Mouse (Mus musculus): ENCODE data around the gene Sept10. TPM values are rescaled to one million over a fixed set of nuclear protein-coding genes. Genes with fewer than 3 reads are reported as not detected.
A peak's percentile ranks its signal among the peaks of the same experiment; 100 is the strongest.

The Sept10 gene
- total RNA-seq, 1 experiment from 2014 or later, result 54.0 TPM

GRCm38 (mm10) chr10:59225137-59225536 lies 3.5 kb upstream of the Sept10 start:
- DNase-seq, result no peak

- no peak for DNase-seq
Measured at GRCm38 (mm10) chr10:59223890-59224289, 2.2 kb upstream of the Sept10 start.

DNA sequence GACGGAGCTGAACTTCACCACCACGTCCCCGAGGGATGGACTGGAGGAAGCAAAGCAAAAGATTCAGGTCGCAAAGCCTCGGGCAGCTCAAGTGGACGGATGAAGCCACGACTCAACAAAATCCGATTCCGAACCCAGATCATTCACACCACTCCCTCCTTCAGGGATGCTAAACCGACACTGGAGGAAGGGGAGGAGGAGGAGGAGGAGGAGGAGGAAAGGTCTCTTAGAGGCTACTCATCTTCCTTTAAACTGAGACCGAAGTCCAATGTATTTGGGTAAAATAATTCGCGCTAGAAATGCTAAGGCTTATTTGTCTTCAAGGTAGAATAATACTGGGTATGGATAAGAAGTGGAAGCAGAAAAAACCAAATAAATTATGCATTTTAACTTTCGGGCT lies 1.7 kb upstream of the Sept10 start:
- DNase-seq, result no peak

DNA sequence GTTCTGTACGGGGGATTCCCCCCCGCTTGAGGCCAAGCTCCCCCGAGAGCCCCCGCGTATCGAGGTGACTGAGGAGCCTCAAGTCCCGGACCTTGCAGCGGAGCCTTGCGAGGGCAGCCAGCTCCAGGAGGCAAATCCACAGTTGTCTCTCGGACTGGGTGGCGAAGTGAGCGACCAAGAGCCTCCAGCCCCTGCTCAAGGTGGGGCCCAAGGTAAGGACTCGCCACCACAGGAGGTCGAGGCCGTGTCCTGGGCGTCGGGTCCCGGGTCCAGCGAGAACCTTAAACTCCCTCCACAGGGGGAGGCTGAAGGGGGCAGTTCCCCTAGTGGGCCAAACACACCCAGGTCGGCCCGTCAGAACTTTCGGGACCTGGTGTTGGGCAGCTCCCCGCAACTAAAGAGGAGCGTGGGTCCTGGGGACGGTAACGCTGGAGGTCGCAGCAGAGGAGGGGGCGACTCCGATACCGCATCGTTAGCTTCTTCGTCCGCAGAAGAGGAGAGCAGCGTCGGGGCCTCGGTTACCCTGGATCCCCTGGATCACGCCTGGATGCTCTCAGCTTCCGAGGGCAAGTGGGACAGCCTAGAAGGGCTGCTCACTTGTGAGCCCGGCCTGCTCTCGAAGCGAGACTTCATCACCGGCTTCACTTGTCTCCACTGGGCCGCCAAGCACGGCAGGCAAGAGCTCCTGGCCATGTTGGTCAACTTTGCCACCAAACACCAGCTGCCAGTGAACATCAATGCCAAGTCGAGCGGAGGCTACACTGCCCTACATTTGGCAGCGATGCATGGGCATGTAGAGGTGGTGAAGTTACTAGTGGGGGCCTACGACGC lies 839 bp upstream of the Sept10 start:
- peak; percentile 71 for DNase-seq

DNA sequence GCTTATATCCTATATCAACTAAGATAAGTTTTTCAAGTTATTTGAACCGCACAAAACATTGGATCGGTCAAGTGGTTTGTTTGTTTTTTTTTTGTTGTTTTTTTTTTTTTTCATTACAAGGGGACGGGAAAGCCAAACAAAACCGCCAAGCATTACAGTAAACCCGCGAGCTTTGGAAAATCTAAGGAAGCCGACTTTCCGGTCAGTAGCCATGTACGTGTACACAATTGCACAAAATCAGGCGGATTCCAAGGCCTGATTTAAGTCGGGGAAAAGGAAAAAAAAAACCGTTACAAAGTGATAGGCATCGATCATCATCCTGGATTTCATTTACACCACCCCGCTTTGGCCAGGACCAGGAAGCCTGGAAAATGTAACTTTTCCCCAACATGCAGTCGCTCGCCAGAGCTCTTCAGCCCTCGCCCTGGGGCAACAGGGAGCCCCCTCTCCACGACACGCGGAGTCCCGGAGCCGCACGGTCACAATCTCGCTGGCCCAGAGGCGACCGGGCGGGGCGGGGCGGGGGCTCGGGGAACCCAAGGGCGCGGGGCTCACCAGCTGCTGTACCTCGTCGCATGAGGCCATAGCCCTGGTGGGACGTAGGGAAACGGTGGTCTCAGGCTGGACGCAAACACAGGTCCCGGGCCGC lies 699 bp downstream of the Sept10 start:
- DNase-seq, result peak; percentile 46

GRCm38 (mm10) chr10:59200011-59200410 lies 21.6 kb downstream of the Sept10 start:
- DNase-seq, result no peak

GRCm38 (mm10) chr10:59196763-59197162 lies 24.9 kb downstream of the Sept10 start:
- peak; percentile 51 for DNase-seq

- peak; percentile 15 for DNase-seq
Measured at GRCm38 (mm10) chr10:59194891-59195290, 26.8 kb downstream of the Sept10 start.

DNA sequence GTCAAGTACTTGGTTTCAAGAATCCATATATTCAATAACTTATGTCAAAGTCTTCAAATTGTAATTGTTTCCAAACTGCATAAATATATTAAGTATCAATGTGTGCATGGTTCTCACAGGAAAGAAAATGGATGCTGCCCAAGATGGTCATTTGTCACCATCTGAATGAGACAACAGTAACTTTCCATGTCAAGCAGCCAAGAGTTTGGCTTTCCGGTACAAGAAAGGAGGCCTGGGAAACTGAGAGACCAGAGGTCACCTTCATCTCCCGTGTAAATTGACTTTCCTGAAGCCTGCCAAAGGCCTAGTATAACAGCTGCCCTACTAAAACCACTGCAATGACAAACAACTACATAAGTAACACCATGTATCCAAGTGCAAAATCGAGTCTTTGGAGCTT lies 39.3 kb downstream of the Sept10 start:
- DNase-seq, result no peak

- DNase-seq, result no peak
Measured at GRCm38 (mm10) chr10:59179620-59180019, 42.0 kb downstream of the Sept10 start.

DNA sequence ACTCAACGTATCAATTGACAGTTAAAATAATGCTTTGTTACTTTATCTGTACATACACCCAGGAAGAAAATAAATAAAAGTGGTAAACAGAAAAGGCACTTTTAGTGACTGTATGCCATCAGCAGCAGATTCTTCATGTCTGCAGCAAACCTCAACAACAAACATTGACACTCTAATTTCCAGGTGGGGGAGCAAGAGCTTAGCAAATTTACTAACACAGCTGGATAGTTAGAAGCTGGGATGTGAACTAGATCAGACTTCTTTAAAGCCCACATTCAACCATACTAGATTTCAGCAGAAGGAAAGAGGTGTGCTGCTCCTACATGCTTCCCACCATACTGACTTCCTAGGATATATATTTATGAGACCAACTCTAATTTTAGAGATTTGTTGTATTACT lies 49.1 kb downstream of the Sept10 start:
- DNase-seq, result no peak

DNA sequence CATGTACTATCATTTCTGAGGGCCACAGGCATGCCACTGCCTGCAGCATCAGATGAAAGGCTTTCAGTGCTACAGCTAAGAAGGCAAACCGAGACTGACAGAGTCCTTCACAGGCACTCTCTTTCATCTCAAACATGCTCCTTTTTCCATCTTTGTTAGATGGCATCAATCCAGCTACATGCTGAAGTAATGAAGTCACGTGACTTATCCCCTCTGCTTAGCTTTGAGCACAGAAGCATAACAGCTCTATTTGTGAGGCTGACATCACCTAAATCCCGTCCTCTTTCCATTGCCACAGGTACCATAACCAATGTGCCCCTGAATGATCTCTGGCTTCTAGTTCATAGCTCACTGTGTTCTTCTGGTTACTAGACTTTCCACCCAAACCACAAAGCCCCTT lies 50.6 kb downstream of the Sept10 start:
- DNase-seq, result no peak

GRCm38 (mm10) chr10:59166104-59166944 lies 55.3 kb downstream of the Sept10 start:
- peak; percentile 62 for DNase-seq

- no peak for DNase-seq
Measured at GRCm38 (mm10) chr10:59162185-59162897, 59.3 kb downstream of the Sept10 start.

DNA sequence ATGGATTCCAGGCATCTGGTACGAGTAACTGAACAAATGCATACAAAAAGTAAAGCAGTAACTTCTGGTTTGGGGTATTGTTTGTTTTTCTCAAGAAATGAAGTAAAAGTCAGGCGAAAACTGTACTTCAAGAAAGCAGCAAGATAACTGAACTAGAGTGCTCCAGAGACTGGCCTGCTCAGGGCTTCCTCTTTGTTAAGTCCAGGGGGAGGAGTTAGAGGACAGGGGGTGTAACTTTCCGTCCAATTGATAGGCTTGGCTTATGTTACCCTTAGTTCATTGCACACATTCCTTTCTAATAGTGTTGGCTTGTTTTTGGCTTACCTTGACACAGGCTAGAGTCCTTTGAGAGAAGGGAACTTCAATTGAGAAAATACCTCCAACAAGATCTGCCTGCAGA lies 63.0 kb downstream of the Sept10 start:
- no peak for DNase-seq

- no peak for DNase-seq
Measured at GRCm38 (mm10) chr10:59152544-59153081, 69.0 kb downstream of the Sept10 start.

DNA sequence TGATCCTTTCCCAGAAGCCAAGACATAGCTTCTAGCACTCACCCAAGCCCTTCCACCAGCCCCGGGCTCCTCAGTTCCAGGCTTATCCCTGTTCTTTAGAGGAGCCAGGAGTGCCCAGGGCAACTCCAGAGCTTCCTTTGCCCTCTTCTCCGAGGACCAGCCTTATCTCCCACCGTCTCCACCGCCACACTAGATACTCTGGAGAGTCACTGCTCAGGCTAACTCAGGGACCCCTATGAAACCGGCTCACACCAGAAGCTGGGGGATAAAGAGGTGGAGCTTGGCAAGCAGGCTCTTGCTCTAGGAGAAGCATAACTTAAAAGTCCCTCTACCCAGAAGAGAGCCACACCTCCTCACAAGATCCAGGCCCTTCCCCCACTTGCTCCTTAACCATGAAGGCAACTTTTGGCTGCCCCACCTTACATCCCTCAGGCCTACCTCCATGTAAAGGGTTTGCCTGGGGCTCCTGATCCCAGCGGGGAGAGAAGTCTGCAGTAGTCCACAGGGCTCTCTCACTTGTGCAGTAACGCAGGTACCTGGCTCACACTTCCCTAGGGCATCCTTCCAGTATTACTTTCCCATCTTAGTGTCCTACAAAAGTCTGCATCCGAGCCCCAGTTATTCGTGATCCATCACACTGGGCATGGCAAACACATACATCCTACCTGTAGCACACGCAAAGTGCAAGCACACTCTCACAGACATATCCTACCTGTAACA lies 70.5 kb downstream of the Sept10 start:
- DNase-seq, result no peak

GRCm38 (mm10) chr10:59149956-59150383 lies 71.7 kb downstream of the Sept10 start:
- DNase-seq, result peak; percentile 60

- no peak for DNase-seq
Measured at GRCm38 (mm10) chr10:59133478-59134009, 88.1 kb downstream of the Sept10 start.

- DNase-seq, result no peak
Measured at GRCm38 (mm10) chr10:59131926-59132628, 89.6 kb downstream of the Sept10 start.

Data from adrenal gland, postnatal 14 days (tissue).